Mouse (Mus musculus) kidney, adult 2 months (tissue): ENCODE measurements at regions not wholly inside any gene's neighbourhood (a gene's known extent, or its start where the extent isn't known, plus 50 kb on each side); places are given as distances from the start of the nearest gene placed in this dataset.

Experiments used
- CTCF ChIP-seq: fragments of 200-500 bp; conservative IDR thresholded peaks from 2 replicates; pipeline ENCODE4 v1.5.1; 2011; ENCODE audit warnings: low read depth, mild to moderate bottlenecking, control low read depth, low read length, moderate library complexity, mixed read lengths; ENCODE audit not compliant: insufficient read depth, insufficient read length
- POLR2A ChIP-seq: fragments of 200-500 bp; IDR thresholded peaks from one replicate; pipeline ENCODE4 v1.6.1; 2011; ENCODE audit warnings: low read depth, low read length, control low read depth

DNA sequence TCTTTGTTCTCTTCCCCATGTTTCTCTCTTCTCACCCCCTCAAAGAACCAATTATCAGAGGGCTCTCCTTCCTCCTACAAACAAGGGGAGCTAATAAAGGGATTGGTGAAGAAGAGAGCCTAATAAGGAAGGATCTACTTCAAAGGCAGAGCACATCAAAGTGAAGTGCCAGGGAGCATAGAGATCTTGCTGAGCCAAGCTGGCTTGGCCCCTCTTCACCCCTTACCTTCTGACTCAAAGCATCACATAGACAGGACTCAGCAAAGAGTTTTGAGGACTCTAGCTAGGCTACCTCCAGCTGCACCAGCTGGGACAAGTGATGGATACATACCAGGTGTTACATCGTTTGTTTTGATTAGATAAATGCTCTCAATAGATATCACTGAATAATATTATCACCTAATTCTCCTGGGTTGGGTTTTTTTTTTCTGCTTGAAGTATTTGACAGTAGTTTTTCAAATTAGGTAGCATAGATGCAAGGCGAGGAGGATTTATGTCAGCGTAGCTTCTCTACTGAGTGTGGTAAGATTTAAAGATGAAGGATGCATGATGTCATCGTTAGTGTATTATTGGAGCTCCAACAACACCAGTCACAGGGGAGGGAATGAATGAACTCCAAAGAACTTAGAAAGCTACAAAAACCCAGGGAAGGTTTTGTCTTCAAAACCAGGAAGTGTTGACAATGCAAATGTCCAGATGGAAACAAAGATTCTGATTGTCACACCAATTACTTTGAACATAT is 69.1 kb upstream of the Prr30 start:
- TF ChIP-seq POLR2A, result no peak
- no peak for TF ChIP-seq CTCF
